ENCODE assay signal across 11 mouse cellular contexts in genomic region chr2:129206824-129207223, GRCm38 (mm10). TPM values are rescaled to one million over a fixed set of nuclear protein-coding genes. Genes with fewer than 3 reads are reported as not detected.
DNase-seq lines count a peak whose midpoint lies in the region; ATAC-seq and TF ChIP-seq lines count a peak whose summit lies in the region.
"Had no signal": no experiment of that assay in that cellular context is flagged by ENCODE, and none has a peak within 500 bp of the region (broad histone marks: within the 10 kb centered on the region; RNA-seq: fewer than 3 reads in every experiment).

No protein-coding gene starts in this region.

- 58% methylated on average over 8 of the region's 8 CpGs for WGBS in heart, embryonic 10.5 days
- WGBS in hindbrain, embryonic 16.5 days, result 91% methylated on average over 8 of the region's 8 CpGs

- no peaks in the 10 kb centered on the region for H3K9me3 ChIP-seq in heart, embryonic 10.5 days
- H3K9me3 ChIP-seq in hindbrain, embryonic 16.5 days (ENCODE audit: control insufficient read depth, low read length), result no peaks in the 10 kb centered on the region
- H3K9me3 ChIP-seq: embryonic facial prominence, embryonic 13.5 days had no signal

- no peak for ATAC-seq in hindbrain, embryonic 16.5 days

- H3K27ac ChIP-seq in gastrocnemius, adult 2 months, result peak overlapping the region; percentile 82
- peak overlapping the region; percentile 43; the same call in 1 of the 2 replicates for H3K27ac ChIP-seq in heart, embryonic 10.5 days
- no peak overlapping the region for H3K27ac ChIP-seq in hindbrain, embryonic 16.5 days (ENCODE audit: low read depth, low read length)
- H3K27ac ChIP-seq: embryonic facial prominence, embryonic 13.5 days had no signal

- H3K9ac ChIP-seq in hindbrain, embryonic 16.5 days (ENCODE audit: low read depth, low read length), result no peak overlapping the region
- H3K9ac ChIP-seq: embryonic facial prominence, embryonic 13.5 days had no signal

- intact Hi-C loops in gastrocnemius, adult 2 months (cut with DNase I), result no loop called here
- intact Hi-C loops in gastrocnemius, postnatal 14 days (cut with DNase I; ENCODE audit: low total_unique reads), result no loop called here

- DNase-seq in gastrocnemius, adult 2 months, result peak; percentile 56
- no peak for DNase-seq in gastrocnemius, postnatal 14 days
- DNase-seq in Muller cell, postnatal 12 days (ENCODE audit: inconsistent ontology term), result peak; percentile 93
- DNase-seq in heart, embryonic 10.5 days (ENCODE audit: low spot score), result peak; percentile 85
- DNase-seq in kidney, postnatal 36 days, result peak; percentile 65 to 69
- no peak for DNase-seq in urinary bladder, postnatal 14 days (ENCODE audit: low spot score)
- no peak for DNase-seq in adrenal gland, postnatal 25 days
- DNase-seq: gastrocnemius, postnatal 10 days had no signal

- H3K4me3 ChIP-seq in gastrocnemius, adult 2 months, result no peak overlapping the region; the same call in 1 of the 2 replicates
- no peak overlapping the region for H3K4me3 ChIP-seq in heart, embryonic 10.5 days
- H3K4me3 ChIP-seq in hindbrain, embryonic 16.5 days (ENCODE audit: low read length), result no peak overlapping the region
- H3K4me3 ChIP-seq: embryonic facial prominence, embryonic 13.5 days had no signal

- H3K27me3 ChIP-seq in heart, embryonic 10.5 days (ENCODE audit: insufficient read depth, poor library complexity, severe bottlenecking), result no peaks in the 10 kb centered on the region
- no peaks in the 10 kb centered on the region for H3K27me3 ChIP-seq in hindbrain, embryonic 16.5 days (replicated peaks; ENCODE audit: control insufficient read depth, insufficient read depth, low read length)
- H3K27me3 ChIP-seq: CH12.LX; embryonic facial prominence, embryonic 13.5 days had no signal

- peaks cover 100% of the 10 kb centered on the region for H3K36me3 ChIP-seq in heart, embryonic 10.5 days
- peaks cover 59% of the 10 kb centered on the region for H3K36me3 ChIP-seq in hindbrain, embryonic 16.5 days (ENCODE audit: control insufficient read depth, insufficient read depth, low read length)

- TF ChIP-seq CTCF in gastrocnemius, adult 2 months (IDR thresholded peaks at IDR 0.05), result no peak

- no peak overlapping the region for H3K4me2 ChIP-seq in hindbrain, embryonic 16.5 days (ENCODE audit: low read length)
- H3K4me2 ChIP-seq: embryonic facial prominence, embryonic 13.5 days had no signal

- peaks cover 37% of the 10 kb centered on the region for H3K4me1 ChIP-seq in heart, embryonic 10.5 days
- no peaks in the 10 kb centered on the region for H3K4me1 ChIP-seq in hindbrain, embryonic 16.5 days (ENCODE audit: control insufficient read depth, insufficient read depth, low read depth, low read length)
- H3K4me1 ChIP-seq: embryonic facial prominence, embryonic 13.5 days had no signal

RNA-seq across cellular contexts. Expression of gene Slc20a1, which starts 8.3 kb away (rescaled TPM):
- total RNA-seq in gastrocnemius, adult 2 months (2021), result 10 to 100 TPM; 10.5 to 23.9 TPM
- total RNA-seq in gastrocnemius, postnatal 14 days (2021), result 1 to 10 TPM; 4.5 to 5.1 TPM
- 41.6 and 41.8 TPM in 2 replicates for polyA plus RNA-seq in heart, embryonic 10.5 days (2016; fragmentation: Nextera tagmentation; extraction: Ambion mirVana)
- 53.2 and 55.6 TPM in 2 replicates for polyA plus RNA-seq in hindbrain, embryonic 16.5 days (2015; fragmentation: Nextera tagmentation; extraction: Ambion mirVana)
- 18.0 and 21.1 TPM in 2 replicates for total RNA-seq in adrenal gland, postnatal 25 days (2021)

Comparison
In these comparisons a context has a peak if more than half of its experiments do, and no peak if none do; other contexts are left out.
1. DNase-seq: peak in gastrocnemius, adult 2 months (single experiment), Muller cell, postnatal 12 days (single experiment), heart, embryonic 10.5 days (single experiment) and kidney, postnatal 36 days (2 of 2); none in gastrocnemius, postnatal 14 days (single experiment), urinary bladder, postnatal 14 days (single experiment) and adrenal gland, postnatal 25 days (single experiment).